Mouse (Mus musculus) embryonic fibroblast, embryonic 13.5 days (primary cell): ENCODE data around the gene Eef1g.

Experiments used
- CTCF ChIP-seq: IDR thresholded peaks from 2 replicates; pipeline ENCODE4 v1.5.1; 2011; ENCODE audit warnings: mild to moderate bottlenecking, control low read depth, low read length, moderate library complexity, borderline replicate concordance; ENCODE audit not compliant: insufficient read depth
- POLR2A ChIP-seq: IDR thresholded peaks from 2 replicates; pipeline ENCODE4 v1.6.1; 2011; ENCODE audit warnings: low read depth, mild to moderate bottlenecking, control low read depth, low read length, moderate library complexity

GRCm38 (mm10) chr19:8990432-8991102 lies 23.7 kb downstream of the Eef1g start:
- TF ChIP-seq CTCF = no peak
- peak; percentile 69 for TF ChIP-seq POLR2A
